Mouse (Mus musculus) MEL (cell line): ENCODE measurements around the gene Kif5a. TPM values are rescaled to one million over a fixed set of nuclear protein-coding genes. Genes with fewer than 3 reads are reported as not detected.

ENCODE experiments used
- DNase-seq: peaks from one replicate; pipeline ENCODE4 v3.0.0; 2011; ENCODE audit warnings: low read depth, low spot score
- H3K27ac ChIP-seq: 2 replicates; pipeline ENCODE4 v1.5.1; 2012; ENCODE audit warnings: low read depth, mild to moderate bottlenecking, control low read depth, low read length, moderate library complexity; ENCODE audit not compliant: control insufficient read depth
- H3K27me3 ChIP-seq, 2 experiments: fragments of 150-350 bp in 1 of 2; sonication (generic) in 1 of 2; 2 replicates each; pipeline ENCODE4 v1.6.1; 2012; ENCODE audit warnings: low read length in 2 of 2, mild to moderate bottlenecking in 2 of 2, improper control_type of control experiment in 1 of 2, moderate library complexity in 1 of 2; ENCODE audit not compliant: insufficient read depth in 2 of 2, control insufficient read depth in 1 of 2
- H3K36me3 ChIP-seq, 2 experiments: 2 replicates each; pipeline ENCODE4 v1.6.1; 2012 to 2014; ENCODE audit warnings: low read length in 2 of 2, improper control_type of control experiment in 1 of 2, inconsistent platforms in 1 of 2, mild to moderate bottlenecking in 1 of 2; ENCODE audit not compliant: insufficient read depth in 2 of 2, control insufficient read depth in 1 of 2
- H3K4me1 ChIP-seq, 2 experiments: fragments of 150-350 bp in 1 of 2; sonication (generic) in 1 of 2; 2 replicates each; pipeline ENCODE4 v1.6.1; 2012; ENCODE audit warnings: low read length in 2 of 2, improper control_type of control experiment in 1 of 2, mild to moderate bottlenecking in 1 of 2; ENCODE audit not compliant: insufficient read depth in 2 of 2, control insufficient read depth in 1 of 2
- H3K4me3 ChIP-seq, 2 experiments: fragments of 150-350 bp in 1 of 2; sonication (generic) in 1 of 2; 2 replicates each; pipeline ENCODE4 v1.5.1; 2012; ENCODE audit warnings: low read depth in 2 of 2, low read length in 2 of 2, mild to moderate bottlenecking in 2 of 2, moderate library complexity in 2 of 2, control low read depth in 1 of 2, improper control_type of control experiment in 1 of 2; ENCODE audit not compliant: control insufficient read depth in 1 of 2, insufficient read depth in 1 of 2
- H3K79me2 ChIP-seq: 2 replicates; pipeline ENCODE4 v1.6.1; 2012; ENCODE audit warnings: mild to moderate bottlenecking, low read length, moderate library complexity; ENCODE audit not compliant: control insufficient read depth, poor library complexity, insufficient read depth
- H3K9ac ChIP-seq: 2 replicates; pipeline ENCODE4 v1.6.1; 2012; ENCODE audit warnings: low read depth, mild to moderate bottlenecking, control low read depth, low read length, moderate library complexity; ENCODE audit not compliant: control insufficient read depth, poor library complexity, severe bottlenecking
- H3K9me3 ChIP-seq: fragments of 150-350 bp; sonication (generic); replicated peaks from 2 replicates; pipeline ENCODE4 v1.6.1; 2012; ENCODE audit warnings: mild to moderate bottlenecking, low read length, improper control_type of control experiment, moderate library complexity; ENCODE audit not compliant: insufficient read depth
- CHD2 ChIP-seq: IDR thresholded peaks from 2 replicates; pipeline ENCODE4 v1.6.1; 2011; ENCODE audit warnings: low read length, improper control_type of control experiment
- CTCF ChIP-seq, 3 experiments: IDR thresholded peaks in 2 of 3; conservative IDR thresholded peaks in 1 of 3; 2 replicates each; pipeline ENCODE4 v1.5.1; 2011 to 2012; ENCODE audit warnings: low read length in 3 of 3, low read depth in 2 of 3, mild to moderate bottlenecking in 2 of 3, improper control_type of control experiment in 1 of 3, inconsistent platforms in 1 of 3, mixed read lengths in 1 of 3, moderate library complexity in 1 of 3; ENCODE audit not compliant: control insufficient read depth in 1 of 3, insufficient read depth in 1 of 3, poor library complexity in 1 of 3, severe bottlenecking in 1 of 3
- EP300 ChIP-seq, 2 experiments: IDR thresholded peaks; 2 replicates each; pipeline ENCODE4 v1.6.1; 2011; ENCODE audit warnings: improper control_type of control experiment in 2 of 2, low read length in 2 of 2, low read depth in 1 of 2, mild to moderate bottlenecking in 1 of 2
- ETS1 ChIP-seq: IDR thresholded peaks from 2 replicates; pipeline ENCODE4 v1.6.1; 2012; ENCODE audit warnings: low read depth, mild to moderate bottlenecking, inconsistent platforms, low read length, improper control_type of control experiment, moderate library complexity
- GABPA ChIP-seq: IDR thresholded peaks from 2 replicates; pipeline ENCODE4 v1.6.1; 2012; ENCODE audit warnings: low read depth, mild to moderate bottlenecking, inconsistent platforms, low read length, improper control_type of control experiment, moderate library complexity
- HCFC1 ChIP-seq: IDR thresholded peaks from 2 replicates; pipeline ENCODE4 v1.6.1; 2012; ENCODE audit warnings: low read depth, mild to moderate bottlenecking, inconsistent platforms, low read length, improper control_type of control experiment, moderate library complexity
- JUND ChIP-seq: IDR thresholded peaks from 2 replicates; pipeline ENCODE4 v1.6.1; 2011; ENCODE audit warnings: low read depth, mild to moderate bottlenecking, improper control_type of control experiment, low read length
- KAT2A ChIP-seq: conservative IDR thresholded peaks from 2 replicates; pipeline ENCODE4 v1.6.1; 2012; ENCODE audit warnings: low read depth, low read length, improper control_type of control experiment, inconsistent platforms
- MAFK ChIP-seq: IDR thresholded peaks from 2 replicates; pipeline ENCODE4 v1.6.1; 2011; ENCODE audit warnings: low read depth, mild to moderate bottlenecking, low read length, improper control_type of control experiment, borderline replicate concordance
- MXI1 ChIP-seq: IDR thresholded peaks from 2 replicates; pipeline ENCODE4 v1.6.1; 2011; ENCODE audit warnings: mild to moderate bottlenecking, low read depth, low read length, improper control_type of control experiment
- MYB ChIP-seq: IDR thresholded peaks from 2 replicates; pipeline ENCODE4 v1.6.1; 2011; ENCODE audit warnings: mild to moderate bottlenecking, low read depth, low read length, improper control_type of control experiment
- NELFE ChIP-seq: IDR thresholded peaks from 2 replicates; pipeline ENCODE4 v1.6.1; 2011; ENCODE audit warnings: low read depth, low read length, improper control_type of control experiment
- NRF1 ChIP-seq: IDR thresholded peaks from 2 replicates; pipeline ENCODE4 v1.6.1; 2014; ENCODE audit warnings: low read depth, mild to moderate bottlenecking, inconsistent platforms, low read length, improper control_type of control experiment, moderate library complexity; ENCODE audit not compliant: poor library complexity, insufficient read depth, severe bottlenecking
- POLR2A ChIP-seq, 2 experiments: IDR thresholded peaks; 2 replicates each; pipeline ENCODE4 v1.6.1; 2011 to 2012; ENCODE audit warnings: low read length in 2 of 2, mild to moderate bottlenecking in 2 of 2, control low read depth in 1 of 2, improper control_type of control experiment in 1 of 2, low read depth in 1 of 2, moderate library complexity in 1 of 2; ENCODE audit not compliant: control insufficient read depth in 1 of 2, insufficient read depth in 1 of 2, poor library complexity in 1 of 2
- POLR2AphosphoS2 ChIP-seq: IDR thresholded peaks from 2 replicates; pipeline ENCODE4 v1.6.1; 2011; ENCODE audit warnings: low read length, improper control_type of control experiment
- POLR2AphosphoS5 ChIP-seq: IDR thresholded peaks from 2 replicates; pipeline ENCODE4 v1.6.1; 2012; ENCODE audit warnings: low read depth, borderline replicate concordance, mild to moderate bottlenecking, inconsistent platforms, low read length, moderate library complexity, mixed read lengths
- RAD21 ChIP-seq: IDR thresholded peaks from 2 replicates; pipeline ENCODE4 v1.6.1; 2011; ENCODE audit warnings: mild to moderate bottlenecking, low read depth, low read length, improper control_type of control experiment
- RCOR1 ChIP-seq: IDR thresholded peaks from 2 replicates; pipeline ENCODE4 v1.6.1; 2012; ENCODE audit warnings: low read depth, mild to moderate bottlenecking, inconsistent platforms, low read length, improper control_type of control experiment
- SIN3A ChIP-seq: IDR thresholded peaks from 2 replicates; pipeline ENCODE4 v1.6.1; 2012; ENCODE audit warnings: low read length, improper control_type of control experiment, inconsistent platforms
- SMC3 ChIP-seq: IDR thresholded peaks from 2 replicates; pipeline ENCODE4 v1.6.1; 2011; ENCODE audit warnings: low read depth, low read length, improper control_type of control experiment
- TAL1 ChIP-seq: IDR thresholded peaks from 2 replicates; pipeline ENCODE4 v1.6.1; 2012; ENCODE audit warnings: mild to moderate bottlenecking, inconsistent platforms, low read length, moderate library complexity, mixed read lengths
- TBP ChIP-seq: IDR thresholded peaks from 2 replicates; pipeline ENCODE4 v1.8.0; 2011; ENCODE audit warnings: low read depth, low read length, improper control_type of control experiment
- TCF12 ChIP-seq: IDR thresholded peaks from 2 replicates; pipeline ENCODE4 v1.6.1; 2014; ENCODE audit warnings: low read depth, mild to moderate bottlenecking, inconsistent platforms, low read length, improper control_type of control experiment, moderate library complexity
- UBTF ChIP-seq: IDR thresholded peaks from 2 replicates; pipeline ENCODE4 v1.6.1; 2012; ENCODE audit warnings: low read depth, mild to moderate bottlenecking, inconsistent platforms, low read length, improper control_type of control experiment, moderate library complexity, borderline replicate concordance; ENCODE audit not compliant: insufficient read depth
- USF1 ChIP-seq: IDR thresholded peaks from 2 replicates; pipeline ENCODE4 v1.6.1; 2014; ENCODE audit warnings: low read depth, mild to moderate bottlenecking, inconsistent platforms, low read length, improper control_type of control experiment, moderate library complexity
- ZC3H11A ChIP-seq: IDR thresholded peaks from 2 replicates; pipeline ENCODE4 v1.6.1; 2012; ENCODE audit warnings: low read depth, mild to moderate bottlenecking, inconsistent platforms, low read length, improper control_type of control experiment
- ZKSCAN1 ChIP-seq: IDR thresholded peaks from 2 replicates; pipeline ENCODE4 v1.6.1; 2012; ENCODE audit warnings: low read depth, mild to moderate bottlenecking, inconsistent platforms, low read length, improper control_type of control experiment, moderate library complexity
- ZMIZ1 ChIP-seq: IDR thresholded peaks from 2 replicates; pipeline ENCODE4 v1.6.1; 2012; ENCODE audit warnings: low read depth, mild to moderate bottlenecking, inconsistent platforms, low read length, improper control_type of control experiment, moderate library complexity
- ZNF384 ChIP-seq: IDR thresholded peaks from 2 replicates; pipeline ENCODE4 v1.6.1; 2012; ENCODE audit warnings: low read depth, mild to moderate bottlenecking, inconsistent platforms, low read length, improper control_type of control experiment
- polyA plus RNA-seq, 2 experiments: library from polyadenylated mRNA; stranded (reverse) in 1 of 2; unstranded in 1 of 2; fragments of >175 nt in 1 of 2; fragments of >200 nt in 1 of 2; gene quantifications; 2 replicates each; pipeline versions ENCODE4 v1.2.1 to v1.2.4; 2012; ENCODE audit warnings: low replicate concordance in 2 of 2, low read depth in 1 of 2; ENCODE audit not compliant: insufficient read length in 2 of 2, insufficient read depth in 1 of 2, missing spikeins in 1 of 2
- total RNA-seq: library from RNA; depleted of rRNA; stranded (reverse); fragments of 300-350 nt; gene quantifications from 2 replicates; pipeline ENCODE4 v1.2.3, GENCODE M21; 2012

Kif5a gene
- total and polyA plus RNA-seq, 3 experiments, result 0.42 to 1.3 TPM; not detected in 1

DNA sequence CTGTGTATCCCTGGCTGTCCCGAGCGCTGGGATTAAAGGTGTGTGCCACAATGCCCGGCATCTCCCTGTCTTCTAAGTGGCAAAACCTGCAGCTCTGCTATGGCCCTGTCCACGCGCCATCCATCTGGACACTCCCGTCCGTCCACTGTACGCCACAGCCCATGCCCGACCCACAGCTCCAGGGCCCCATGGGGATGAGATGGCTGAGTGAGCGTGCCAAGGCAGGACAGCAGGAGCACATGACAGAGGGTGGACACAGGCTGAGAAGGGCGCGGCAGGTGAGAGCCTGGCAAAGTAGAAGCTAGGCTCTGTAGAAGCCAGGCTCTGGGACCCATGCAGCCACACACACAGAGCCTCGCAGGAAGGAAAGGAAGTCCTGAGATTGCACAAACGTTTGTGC is 31.4 kb downstream of the Kif5a start:
- Histone ChIP-seq H3K4me3 (no peak overlapping the region), H3K27me3 (no peaks in the 10 kb centered on the region), H3K4me1 (no peaks in the 10 kb centered on the region), H3K36me3 (no peaks in the 10 kb centered on the region), H3K9me3 (no peaks in the 10 kb centered on the region), H3K9ac (no peak overlapping the region), H3K79me2 (no peaks in the 10 kb centered on the region), H3K27ac (no peak overlapping the region)
- no peak for DNase-seq
- no peak for TF ChIP-seq TAL1
- TF ChIP-seq UBTF, result no peak
- no peak for TF ChIP-seq MXI1
- TF ChIP-seq NELFE, result no peak
- TF ChIP-seq POLR2A (IDR thresholded peaks at IDR 0.05; ENCODE audit: control insufficient read depth in 1 of 2, insufficient read depth in 1 of 2, low read depth in 1 of 2, low read length in 2 of 2, poor library complexity in 1 of 2), result no peak
- no peak for TF ChIP-seq KAT2A
- no peak for TF ChIP-seq GABPA
- no peak for TF ChIP-seq POLR2AphosphoS2
- no peak for TF ChIP-seq ZMIZ1
- no peak for TF ChIP-seq ZNF384
- TF ChIP-seq ETS1, result no peak
- TF ChIP-seq EP300 (IDR thresholded peaks at IDR 0.05; ENCODE audit: low read depth in 1 of 2, low read length in 2 of 2), result no peak
- no peak for TF ChIP-seq MAFK
- TF ChIP-seq, all 39 proteins: peak for 0

DNA sequence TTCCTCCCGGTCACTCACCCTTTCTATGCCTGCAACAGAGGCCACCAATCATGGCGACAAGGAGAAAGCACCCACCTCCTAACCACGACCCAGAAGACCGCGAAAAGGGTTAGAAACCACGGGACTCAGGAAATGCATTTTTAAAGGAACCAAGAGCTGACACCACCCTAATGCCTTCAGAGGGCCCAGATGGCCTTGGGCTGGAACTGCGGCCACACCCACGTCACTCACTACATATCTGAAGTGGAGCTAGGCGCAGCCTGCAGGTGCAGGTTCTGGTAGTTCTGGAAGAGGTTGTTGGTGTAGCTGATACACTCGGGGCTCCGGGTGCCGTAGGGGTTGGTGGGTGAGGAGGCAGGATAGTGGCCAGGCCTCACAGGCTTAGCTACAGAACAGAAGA is 32.5 kb downstream of the Kif5a start:
- H3K27me3 ChIP-seq, result no peaks in the 10 kb centered on the region

DNA sequence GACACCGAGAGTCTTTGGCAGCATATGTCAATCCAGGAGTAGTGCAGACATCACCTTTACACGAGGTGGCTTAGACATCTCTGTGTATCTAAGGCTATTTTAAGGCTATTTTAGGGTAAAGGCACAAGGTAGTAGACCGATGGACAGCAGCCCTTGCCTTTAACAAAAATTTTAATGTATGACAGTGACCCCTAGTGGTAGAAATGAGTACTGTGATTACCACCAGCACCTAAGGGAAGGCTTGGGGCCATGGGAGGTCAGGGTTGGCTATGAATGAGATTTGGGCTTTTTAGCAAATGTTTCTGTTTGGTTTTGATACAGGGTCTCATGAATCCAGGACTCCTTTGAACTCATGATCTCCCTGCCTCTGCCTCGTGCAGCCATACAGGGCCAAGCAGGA is 34.3 kb downstream of the Kif5a start:
- H3K9me3 ChIP-seq, result no peaks in the 10 kb centered on the region
- peaks cover 0 to 7% of the 10 kb centered on the region in 2 experiments; a peak in 1 of 4 replicates for H3K4me1 ChIP-seq
- H3K27me3 ChIP-seq, result no peaks in the 10 kb centered on the region
- H3K4me3 ChIP-seq, result no peak overlapping the region
- DNase-seq, result peak; percentile 76
- no peak overlapping the region for H3K9ac ChIP-seq
- TF ChIP-seq ZKSCAN1, result no peak
- TF ChIP-seq HCFC1, result no peak
- peak; percentile 94 for TF ChIP-seq RAD21
- peak; percentile 41 to 93 (median 83) for TF ChIP-seq CTCF (IDR thresholded peaks at IDR 0.05 in 2 of 3, conservative IDR thresholded peaks at IDR 0.05 in 1 of 3; ENCODE audit: control insufficient read depth in 1 of 3, insufficient read depth in 1 of 3, low read depth in 2 of 3, low read length in 3 of 3, poor library complexity in 1 of 3, severe bottlenecking in 1 of 3)
- TF ChIP-seq RCOR1, result no peak
- TF ChIP-seq KAT2A, result no peak
- TF ChIP-seq NELFE, result no peak
- no peak for TF ChIP-seq NRF1
- TF ChIP-seq ZC3H11A, result peak; percentile 95
- TF ChIP-seq SIN3A, result 0 out of 2 replicates have a peak, but pooled peaks have one; percentile 22
- TF ChIP-seq SMC3, result peak; percentile 94
- TF ChIP-seq, all 39 proteins: peak for 5
- Histone ChIP-seq H3K27ac (no peak overlapping the region), H3K79me2 (no peaks in the 10 kb centered on the region), H3K36me3 (no peaks in the 10 kb centered on the region)

More for the DNA sequence above, 32.5 kb downstream of the Kif5a start:
- Histone ChIP-seq H3K36me3 (no peaks in the 10 kb centered on the region), H3K4me3 (no peak overlapping the region), H3K4me1 (no peaks in the 10 kb centered on the region), H3K9me3 (no peaks in the 10 kb centered on the region), H3K27ac (no peak overlapping the region), H3K79me2 (no peaks in the 10 kb centered on the region), H3K9ac (no peak overlapping the region)
- TF ChIP-seq NELFE (no peak), JUND (no peak), MYB (no peak), EP300 (IDR thresholded peaks at IDR 0.05; ENCODE audit: low read depth in 1 of 2, low read length in 2 of 2) (no peak), TBP (no peak), UBTF (no peak), ZC3H11A (no peak), RAD21 (no peak), TCF12 (no peak), CHD2 (no peak), USF1 (no peak), POLR2AphosphoS5 (no peak), ETS1 (no peak)
- DNase-seq, result no peak
